Mouse (Mus musculus): ENCODE results near the gene Guca1a.

DNA sequence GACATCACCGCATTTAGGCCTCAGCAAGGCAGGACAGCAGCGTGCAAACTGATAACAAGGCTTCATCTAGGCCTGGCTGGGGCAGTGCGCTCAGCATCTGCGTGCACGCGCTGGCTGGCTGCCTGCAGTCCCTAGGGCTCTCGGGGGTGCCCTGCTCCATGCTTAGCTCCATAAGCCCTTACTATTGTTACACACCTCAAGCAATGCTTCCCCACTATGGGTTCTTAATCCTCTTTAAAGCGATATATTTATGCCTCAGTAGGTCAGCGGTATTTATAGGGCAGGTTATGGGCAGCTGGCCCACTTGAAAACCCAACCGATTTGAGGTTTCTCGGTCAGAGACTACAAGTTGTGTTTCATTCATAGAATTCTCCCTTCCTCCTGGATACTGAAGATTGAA, 18.5 kb downstream of the Guca1a start:
- TF ChIP-seq CTCF (IDR thresholded peaks at IDR 0.05; ENCODE audit: low read depth) = no peak
- TF ChIP-seq EP300 (optimal IDR thresholded peaks at IDR 0.05) = no peak

Measured in stomach, postnatal 0 days (tissue).